Mouse (Mus musculus) forebrain, embryonic 16.5 days (tissue): ENCODE measurements at regions not wholly inside any gene's neighbourhood (a gene's known extent, or its start where the extent isn't known, plus 50 kb on each side); places are given as distances from the start of the nearest gene placed in this dataset.

ENCODE experiments used
- ATAC-seq: fragments of 200-750 bp; cut with Nextera tagmentation; 2 replicates; pipeline ENCODE4 v1.8.0; 2017; ENCODE audit warnings: mild to moderate bottlenecking, moderate library complexity
- H3K27ac ChIP-seq: fragments of 300-500 bp; sonication (generic); 2 replicates; pipeline ENCODE4 v1.5.1; 2014; ENCODE audit warnings: low read length, control low read depth
- H3K27me3 ChIP-seq: fragments of 300-500 bp; sonication (generic); replicated peaks from 2 replicates; pipeline ENCODE4 v1.6.1; 2014; ENCODE audit warnings: low read length; ENCODE audit not compliant: control insufficient read depth, insufficient read depth
- H3K36me3 ChIP-seq: fragments of 300-500 bp; sonication (generic); 2 replicates; pipeline ENCODE4 v1.6.1; 2014; ENCODE audit not compliant: control insufficient read depth, insufficient read depth
- H3K4me1 ChIP-seq: fragments of 300-500 bp; sonication (generic); replicated peaks from 2 replicates; pipeline ENCODE4 v1.6.1; 2014; ENCODE audit warnings: low read length; ENCODE audit not compliant: control insufficient read depth, insufficient read depth
- H3K4me2 ChIP-seq: fragments of 300-500 bp; sonication (generic); 2 replicates; pipeline ENCODE4 v1.6.1; 2014; ENCODE audit warnings: mild to moderate bottlenecking, low read length, control low read depth
- H3K4me3 ChIP-seq: fragments of 300-500 bp; sonication (generic); replicated peaks from 2 replicates; pipeline ENCODE4 v1.5.1; 2014; ENCODE audit warnings: mild to moderate bottlenecking, low read length, control low read depth
- H3K9ac ChIP-seq: fragments of 300-500 bp; sonication (generic); replicated peaks from 2 replicates; pipeline ENCODE4 v1.6.1; 2014; ENCODE audit warnings: low read depth, low read length, control low read depth
- H3K9me3 ChIP-seq: fragments of 300-500 bp; sonication (generic); 2 replicates; pipeline ENCODE4 v1.6.1; 2016; ENCODE audit warnings: low read length; ENCODE audit not compliant: control insufficient read depth
- WGBS: fragments of 180-500 bp; shearing (Covaris S2); extraction: QIAGEN DNeasy Blood & Tissue Kit; methylation state at CpG from one replicate; pipeline ENCODE4 v1.1.7; 2014; 5-methylcytosine and 5-hydroxymethylcytosine counted together

GRCm38 (mm10) chr7:70788902-70789796, 422.6 kb upstream of the Nr2f2 start:
- Histone ChIP-seq H3K9me3 (no peaks in the 10 kb centered on the region), H3K36me3 (no peaks in the 10 kb centered on the region), H3K4me2 (no peak overlapping the region), H3K27me3 (peaks cover 34% of the 10 kb centered on the region), H3K27ac (no peak overlapping the region), H3K4me1 (peaks cover 4% of the 10 kb centered on the region; the same call in 1 of the 2 replicates), H3K4me3 (no peak overlapping the region), H3K9ac (no peak overlapping the region)
- WGBS = 2% methylated on average over 21 of the region's 21 CpGs
- no peak for ATAC-seq

- Histone ChIP-seq H3K4me3 (no peak overlapping the region), H3K27ac (no peak overlapping the region), H3K27me3 (peaks cover 32% of the 10 kb centered on the region), H3K4me2 (no peak overlapping the region), H3K9ac (no peak overlapping the region), H3K4me1 (peaks cover 4% of the 10 kb centered on the region; the same call in 1 of the 2 replicates), H3K9me3 (no peaks in the 10 kb centered on the region), H3K36me3 (no peaks in the 10 kb centered on the region)
- 10% methylated on average over 5 of the region's 5 CpGs for WGBS
- no peak for ATAC-seq
Observed at GRCm38 (mm10) chr7:70787966-70788365, 421.4 kb upstream of the Nr2f2 start.

GRCm38 (mm10) chr7:70780742-70781332, 414.3 kb upstream of the Nr2f2 start:
- no peaks in the 10 kb centered on the region for H3K4me1 ChIP-seq
- no peaks in the 10 kb centered on the region for H3K9me3 ChIP-seq
- no peak for ATAC-seq
- no peaks in the 10 kb centered on the region for H3K36me3 ChIP-seq
- no peak overlapping the region for H3K27ac ChIP-seq
- WGBS = 72% methylated on average over 2 of the region's 2 CpGs
- H3K4me3 ChIP-seq = no peak overlapping the region
- no peak overlapping the region for H3K4me2 ChIP-seq
- H3K27me3 ChIP-seq = peaks cover 8% of the 10 kb centered on the region
- no peak overlapping the region for H3K9ac ChIP-seq

DNA sequence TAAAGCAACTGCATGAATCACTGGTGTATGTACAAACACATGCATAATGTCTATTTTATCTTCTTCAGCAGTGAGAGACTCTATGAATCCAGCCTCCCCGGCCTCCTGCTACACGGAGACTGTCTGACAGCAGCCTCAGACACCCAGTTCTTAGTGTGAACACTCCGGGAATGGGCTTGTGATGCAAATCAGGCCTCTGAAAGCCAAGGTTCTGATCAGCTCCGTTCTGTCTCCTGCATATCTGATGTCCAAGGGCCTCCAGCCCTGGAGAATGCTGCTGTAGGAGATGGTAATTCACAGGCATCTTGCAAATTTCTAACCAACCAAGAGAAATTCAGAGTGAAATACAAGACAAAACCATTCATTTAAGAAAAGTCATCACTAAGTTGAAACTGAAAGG, 411.2 kb upstream of the Nr2f2 start:
- Histone ChIP-seq H3K4me2 (no peak overlapping the region), H3K4me1 (no peaks in the 10 kb centered on the region), H3K27ac (no peak overlapping the region), H3K4me3 (no peak overlapping the region), H3K9ac (no peak overlapping the region), H3K9me3 (no peaks in the 10 kb centered on the region), H3K27me3 (peaks cover 3% of the 10 kb centered on the region; the same call in 1 of the 2 replicates), H3K36me3 (no peaks in the 10 kb centered on the region)
- 16% methylated on average over 4 of the region's 4 CpGs for WGBS
- ATAC-seq = peak; percentile 71; the same call in 1 of the 2 replicates

DNA sequence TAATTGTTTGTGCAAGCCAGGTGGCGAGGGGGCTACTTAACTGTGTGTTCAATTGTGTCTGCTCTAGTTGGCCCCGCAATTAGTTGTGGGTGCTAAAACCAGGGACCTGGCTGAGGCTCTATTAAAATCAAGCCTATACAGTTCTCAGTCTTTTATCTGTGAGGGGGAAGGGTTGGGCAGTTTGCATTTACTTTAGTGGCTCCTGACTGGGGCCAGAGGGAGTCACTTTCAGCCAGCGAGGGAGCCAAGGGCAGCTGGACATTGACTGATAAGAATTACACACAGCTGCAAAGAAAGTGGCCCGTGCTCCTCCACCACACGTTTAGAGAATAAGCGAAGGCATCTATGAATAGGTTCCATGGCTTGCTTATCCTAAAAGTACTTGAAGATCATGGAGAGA, 403.1 kb upstream of the Nr2f2 start:
- Histone ChIP-seq H3K4me2 (no peak overlapping the region), H3K9me3 (no peaks in the 10 kb centered on the region), H3K27ac (no peak overlapping the region), H3K4me3 (no peak overlapping the region), H3K4me1 (no peaks in the 10 kb centered on the region), H3K27me3 (no peaks in the 10 kb centered on the region), H3K9ac (no peak overlapping the region), H3K36me3 (no peaks in the 10 kb centered on the region)
- 80% methylated on average over 6 of the region's 6 CpGs for WGBS
- ATAC-seq = no peak

DNA sequence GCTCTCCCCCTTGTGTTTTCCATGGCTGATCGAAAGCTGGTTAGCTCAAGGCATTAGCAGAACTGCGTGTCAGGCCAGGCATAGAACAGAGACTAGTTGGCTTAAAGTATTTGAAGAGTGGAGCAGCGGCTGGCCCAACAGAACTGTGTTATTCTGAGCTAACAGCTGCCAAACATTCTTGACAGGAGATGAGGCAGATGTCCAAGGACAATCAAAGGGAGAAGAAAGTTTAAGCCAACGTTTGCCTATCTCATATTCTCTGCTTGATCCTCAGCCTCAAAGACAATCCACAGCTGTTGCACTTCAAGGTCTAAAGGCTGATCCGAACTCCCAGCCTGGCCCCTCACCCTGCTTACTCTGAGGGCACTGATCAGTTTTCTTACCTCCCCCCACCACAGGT, 401.2 kb upstream of the Nr2f2 start:
- H3K4me1 ChIP-seq = no peaks in the 10 kb centered on the region
- H3K9ac ChIP-seq = no peak overlapping the region
- H3K4me3 ChIP-seq = no peak overlapping the region
- WGBS = 65% methylated on average over 5 of the region's 5 CpGs
- H3K27me3 ChIP-seq = no peaks in the 10 kb centered on the region
- no peak overlapping the region for H3K4me2 ChIP-seq
- no peaks in the 10 kb centered on the region for H3K9me3 ChIP-seq
- H3K27ac ChIP-seq = no peak overlapping the region
- no peak for ATAC-seq
- H3K36me3 ChIP-seq = no peaks in the 10 kb centered on the region

GRCm38 (mm10) chr7:70756676-70757075, 390.1 kb upstream of the Nr2f2 start:
- 97% methylated on average over 3 of the region's 3 CpGs for WGBS
- no peak overlapping the region for H3K27ac ChIP-seq

GRCm38 (mm10) chr7:70754826-70755225, 388.3 kb upstream of the Nr2f2 start:
- H3K4me1 ChIP-seq = no peaks in the 10 kb centered on the region
- H3K4me2 ChIP-seq = no peak overlapping the region
- no peaks in the 10 kb centered on the region for H3K27me3 ChIP-seq
- H3K4me3 ChIP-seq = no peak overlapping the region
- H3K36me3 ChIP-seq = no peaks in the 10 kb centered on the region
- WGBS = 90% methylated on average over 1 of the region's 1 CpGs
- no peak overlapping the region for H3K9ac ChIP-seq
- H3K9me3 ChIP-seq = no peaks in the 10 kb centered on the region
- no peak for ATAC-seq
- H3K27ac ChIP-seq = no peak overlapping the region

More at GRCm38 (mm10) chr7:70756676-70757075, 390.1 kb upstream of the Nr2f2 start:
- Histone ChIP-seq H3K36me3 (no peaks in the 10 kb centered on the region), H3K9me3 (no peaks in the 10 kb centered on the region), H3K4me1 (no peaks in the 10 kb centered on the region), H3K4me2 (no peak overlapping the region), H3K4me3 (no peak overlapping the region), H3K9ac (no peak overlapping the region), H3K27me3 (no peaks in the 10 kb centered on the region)
- ATAC-seq = no peak

DNA sequence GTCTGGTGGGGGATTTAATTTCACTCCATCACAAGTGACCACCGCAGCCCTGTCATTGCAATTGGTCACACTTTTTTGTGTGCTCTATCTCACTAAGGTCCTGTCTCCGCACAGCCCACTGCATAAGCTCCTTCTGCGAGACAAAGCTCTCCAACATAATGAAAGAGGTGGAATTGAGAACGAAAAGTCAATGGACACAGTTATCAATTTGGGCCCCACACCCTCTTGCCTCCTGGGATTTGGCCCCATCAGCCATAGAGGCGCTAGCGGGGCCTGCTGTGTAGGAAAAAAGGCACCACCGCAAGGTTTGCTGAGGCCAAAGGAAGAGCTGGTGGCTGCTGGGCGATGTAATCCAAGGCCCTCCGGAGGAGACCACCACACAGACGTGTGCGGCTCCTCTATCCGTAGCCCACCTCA, 386.3 kb upstream of the Nr2f2 start:
- 76% methylated on average over 12 of the region's 12 CpGs for WGBS
- Histone ChIP-seq H3K36me3 (no peaks in the 10 kb centered on the region), H3K4me2 (no peak overlapping the region), H3K9ac (no peak overlapping the region), H3K4me1 (no peaks in the 10 kb centered on the region), H3K9me3 (no peaks in the 10 kb centered on the region), H3K4me3 (no peak overlapping the region), H3K27ac (no peak overlapping the region), H3K27me3 (no peaks in the 10 kb centered on the region)
- ATAC-seq = no peak
